Mouse (Mus musculus) cortical plate, adult 2 months (tissue): Measurements from ENCODE around the gene Mip.

Source experiments
- CTCF ChIP-seq: fragments of 200-500 bp; IDR thresholded peaks from 2 replicates; pipeline ENCODE4 v1.5.1; 2011; ENCODE audit warnings: mild to moderate bottlenecking, control low read depth, low read length; ENCODE audit not compliant: insufficient read depth; ENCODE audit errors: extremely low read depth
- POLR2A ChIP-seq: fragments of 200-500 bp; IDR thresholded peaks from 2 replicates; pipeline ENCODE4 v1.6.1; 2011; ENCODE audit warnings: mild to moderate bottlenecking, low read length, control low read depth; ENCODE audit not compliant: insufficient read depth; ENCODE audit errors: extremely low read depth

GRCm38 (mm10) chr10:128212148-128212547, 13.5 kb upstream of the Mip start:
- TF ChIP-seq CTCF = no peak
- TF ChIP-seq POLR2A = no peak
